In the genomic region with DNA sequence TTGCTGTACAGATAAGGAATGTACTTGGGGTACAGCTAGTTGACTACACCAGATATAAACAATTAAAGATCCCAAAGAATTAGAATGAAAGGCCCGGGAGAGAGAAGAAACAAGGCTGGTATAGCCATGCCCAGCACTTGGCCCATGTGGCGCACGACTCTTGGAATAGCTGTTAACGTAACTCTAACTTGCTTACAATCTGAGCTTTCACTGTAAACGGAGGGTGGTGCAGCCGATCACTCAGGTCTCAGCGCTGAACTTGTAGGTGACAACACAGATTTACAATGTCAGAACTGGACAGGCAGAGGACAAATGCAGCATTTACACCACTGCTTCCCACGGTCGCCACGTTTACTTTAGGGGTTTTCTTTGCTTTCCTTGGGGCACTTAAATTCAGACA, we compare ENCODE assay signal across 22 mouse cellular contexts. TPM values are rescaled to one million over a fixed set of nuclear protein-coding genes. Genes with fewer than 3 reads are reported as not detected.
A peak's percentile ranks its signal among the peaks of the same experiment; 100 is the strongest.
DNase-seq lines count a peak whose midpoint lies in the region; ATAC-seq lines count a peak whose summit lies in the region.
"Had no signal": no experiment of that assay in that cellular context is flagged by ENCODE, and none has a peak within 500 bp of the region (broad histone marks: within the 10 kb centered on the region; RNA-seq: fewer than 3 reads in every experiment).

No protein-coding gene starts in this region.

- H3K27ac ChIP-seq in heart, embryonic 13.5 days (replicated peaks) = peak overlapping the region; percentile 50
- 0 out of 2 replicates have a peak overlapping the region, but pooled peaks have one; percentile 6 for H3K27ac ChIP-seq in hindbrain, embryonic 15.5 days (replicated peaks)
- H3K27ac ChIP-seq in hindbrain, embryonic 14.5 days = no peak overlapping the region
- 0 out of 2 replicates have a peak overlapping the region, but pooled peaks have one; percentile 2 for H3K27ac ChIP-seq in forebrain, embryonic 16.5 days (ENCODE audit: low read length)
- peak overlapping the region; percentile 42; the same call in 1 of the 2 replicates for H3K27ac ChIP-seq in midbrain, embryonic 15.5 days
- H3K27ac ChIP-seq: embryonic facial prominence, embryonic 10.5 days; layer of hippocampus, adult 2 months; limb, embryonic 15.5 days; liver, embryonic 15.5 days; macrophage had no signal

- 44% methylated on average over 10 of the region's 10 CpGs for WGBS in heart, embryonic 13.5 days
- WGBS in hindbrain, embryonic 15.5 days = 73% methylated on average over 10 of the region's 10 CpGs
- 71% methylated on average over 10 of the region's 10 CpGs for WGBS in hindbrain, embryonic 14.5 days
- 54% methylated on average over 10 of the region's 10 CpGs for WGBS in forebrain, embryonic 16.5 days
- 64% methylated on average over 10 of the region's 10 CpGs for WGBS in midbrain, embryonic 15.5 days

- H3K4me1 ChIP-seq in heart, embryonic 13.5 days = peaks cover 29% of the 10 kb centered on the region
- H3K4me1 ChIP-seq in hindbrain, embryonic 15.5 days (replicated peaks) = peaks cover 11% of the 10 kb centered on the region
- H3K4me1 ChIP-seq in hindbrain, embryonic 14.5 days (replicated peaks; ENCODE audit: control insufficient read depth, insufficient read depth, low read length) = peaks cover 16% of the 10 kb centered on the region
- H3K4me1 ChIP-seq in forebrain, embryonic 16.5 days (replicated peaks; ENCODE audit: control insufficient read depth, insufficient read depth, low read length) = peaks cover 9% of the 10 kb centered on the region
- H3K4me1 ChIP-seq in midbrain, embryonic 15.5 days = peaks cover 11% of the 10 kb centered on the region
- H3K4me1 ChIP-seq: embryonic facial prominence, embryonic 10.5 days; liver, embryonic 15.5 days had no signal

- no peak for ATAC-seq in heart, embryonic 13.5 days (ENCODE audit: extremely low read depth, insufficient number of reproducible peaks, low FRiP score, low TSS enrichment)
- no peak for ATAC-seq in hindbrain, embryonic 15.5 days (ENCODE audit: low FRiP score, low read depth)
- no peak for ATAC-seq in hindbrain, embryonic 14.5 days (ENCODE audit: low FRiP score)
- ATAC-seq in forebrain, embryonic 16.5 days = no peak
- no peak for ATAC-seq in midbrain, embryonic 15.5 days (replicated peaks)
- ATAC-seq: inflammation-experienced regulatory T-cells, adult 6 months had no signal

- H3K27me3 ChIP-seq in heart, embryonic 13.5 days (replicated peaks) = no peaks in the 10 kb centered on the region
- no peaks in the 10 kb centered on the region for H3K27me3 ChIP-seq in hindbrain, embryonic 15.5 days
- no peaks in the 10 kb centered on the region for H3K27me3 ChIP-seq in hindbrain, embryonic 14.5 days (ENCODE audit: control insufficient read depth, insufficient read depth, low read length)
- no peaks in the 10 kb centered on the region for H3K27me3 ChIP-seq in forebrain, embryonic 16.5 days (replicated peaks; ENCODE audit: control insufficient read depth, insufficient read depth, low read length)
- H3K27me3 ChIP-seq in midbrain, embryonic 15.5 days (replicated peaks) = no peaks in the 10 kb centered on the region
- H3K27me3 ChIP-seq: limb, embryonic 15.5 days; liver, embryonic 15.5 days had no signal

- no peak overlapping the region for H3K9ac ChIP-seq in heart, embryonic 13.5 days
- H3K9ac ChIP-seq in hindbrain, embryonic 15.5 days = no peak overlapping the region
- no peak overlapping the region for H3K9ac ChIP-seq in hindbrain, embryonic 14.5 days
- H3K9ac ChIP-seq in forebrain, embryonic 16.5 days (replicated peaks; ENCODE audit: low read depth, low read length) = no peak overlapping the region
- no peak overlapping the region for H3K9ac ChIP-seq in midbrain, embryonic 15.5 days
- H3K9ac ChIP-seq: limb, embryonic 15.5 days; liver, embryonic 15.5 days had no signal

- intact Hi-C loops in heart, postnatal 36 days (cut with DNase I) = no loop called here
- intact Hi-C loops in left cerebral cortex, postnatal 4 days (cut with DNase I) = no loop called here

- DNase-seq in heart, postnatal 36 days = no peak
- DNase-seq in hindbrain, embryonic 14.5 days (ENCODE audit: low spot score) = no peak
- DNase-seq in left cerebral cortex, postnatal 4 days = no peak
- DNase-seq in cerebellum, postnatal 14 days = no peak
- DNase-seq: adrenal gland, adult 2 months; cerebellum, adult 2 months; gastrocnemius, postnatal 10 days; heart, adult 11 months; kidney, adult 2 months; kidney, postnatal 10 days; thymus, adult 18-20 months had no signal

- H3K4me2 ChIP-seq in heart, embryonic 13.5 days = peak overlapping the region; percentile 52
- no peak overlapping the region for H3K4me2 ChIP-seq in hindbrain, embryonic 15.5 days
- no peak overlapping the region for H3K4me2 ChIP-seq in hindbrain, embryonic 14.5 days (replicated peaks)
- H3K4me2 ChIP-seq in forebrain, embryonic 16.5 days (ENCODE audit: low read length) = no peak overlapping the region
- no peak overlapping the region for H3K4me2 ChIP-seq in midbrain, embryonic 15.5 days
- H3K4me2 ChIP-seq: limb, embryonic 15.5 days; liver, embryonic 15.5 days had no signal

- no peaks in the 10 kb centered on the region for H3K9me3 ChIP-seq in heart, embryonic 13.5 days
- no peaks in the 10 kb centered on the region for H3K9me3 ChIP-seq in hindbrain, embryonic 15.5 days
- H3K9me3 ChIP-seq in hindbrain, embryonic 14.5 days (ENCODE audit: control insufficient read depth, low read length) = no peaks in the 10 kb centered on the region
- H3K9me3 ChIP-seq in forebrain, embryonic 16.5 days (ENCODE audit: control insufficient read depth, low read length) = no peaks in the 10 kb centered on the region
- no peaks in the 10 kb centered on the region for H3K9me3 ChIP-seq in midbrain, embryonic 15.5 days
- H3K9me3 ChIP-seq: embryonic facial prominence, embryonic 10.5 days; limb, embryonic 15.5 days; liver, embryonic 15.5 days had no signal

- H3K4me3 ChIP-seq in heart, embryonic 13.5 days = 0 out of 2 replicates have a peak overlapping the region, but pooled peaks have one; percentile 10
- no peak overlapping the region for H3K4me3 ChIP-seq in hindbrain, embryonic 15.5 days
- no peak overlapping the region for H3K4me3 ChIP-seq in hindbrain, embryonic 14.5 days (replicated peaks; ENCODE audit: low read length)
- no peak overlapping the region for H3K4me3 ChIP-seq in forebrain, embryonic 16.5 days (replicated peaks; ENCODE audit: low read length)
- H3K4me3 ChIP-seq in midbrain, embryonic 15.5 days = no peak overlapping the region
- H3K4me3 ChIP-seq: embryonic facial prominence, embryonic 10.5 days; layer of hippocampus, adult 2 months; limb, embryonic 15.5 days; liver, embryonic 15.5 days had no signal

- H3K36me3 ChIP-seq in heart, embryonic 13.5 days = no peaks in the 10 kb centered on the region; the same call in 1 of the 2 replicates
- no peaks in the 10 kb centered on the region for H3K36me3 ChIP-seq in hindbrain, embryonic 15.5 days
- no peaks in the 10 kb centered on the region for H3K36me3 ChIP-seq in hindbrain, embryonic 14.5 days (replicated peaks; ENCODE audit: control insufficient read depth, insufficient read depth)
- no peaks in the 10 kb centered on the region for H3K36me3 ChIP-seq in forebrain, embryonic 16.5 days (ENCODE audit: control insufficient read depth, insufficient read depth)
- no peaks in the 10 kb centered on the region for H3K36me3 ChIP-seq in midbrain, embryonic 15.5 days (replicated peaks)
- H3K36me3 ChIP-seq: embryonic facial prominence, embryonic 10.5 days; limb, embryonic 15.5 days; liver, embryonic 15.5 days had no signal

RNA-seq across cellular contexts. Expression of a gene that starts 10.5 kb away (rescaled TPM):
- polyA plus RNA-seq in heart, embryonic 13.5 days (2015; fragmentation: Nextera tagmentation; extraction: Ambion mirVana) = 43.3 and 44.4 TPM in 2 replicates
- 100 to 1,000 TPM in 1 of 2 experiments, 10 to 100 TPM in 1; 97.8 to 104 TPM for total RNA-seq in heart, postnatal 36 days (2021)
- 72.0 and 77.5 TPM in 2 replicates for polyA plus RNA-seq in hindbrain, embryonic 15.5 days (2015; fragmentation: Nextera tagmentation; extraction: Ambion mirVana)
- polyA plus RNA-seq in hindbrain, embryonic 14.5 days (2014; fragmentation: Nextera tagmentation; extraction: Ambion mirVana) = 79.8 and 89.2 TPM in 2 replicates
- 76.9 and 86.5 TPM in 2 replicates for polyA plus RNA-seq in forebrain, embryonic 16.5 days (2015; fragmentation: Nextera tagmentation; extraction: Ambion mirVana)
- 74.0 and 75.0 TPM in 2 replicates for polyA plus RNA-seq in midbrain, embryonic 15.5 days (2015; fragmentation: Nextera tagmentation; extraction: Ambion mirVana)
- total RNA-seq in left cerebral cortex, postnatal 4 days (2021) = 10 to 100 TPM; 66.6 to 81.4 TPM

RNA-seq across cellular contexts. Expression of a gene that starts 42.7 kb away (rescaled TPM):
- polyA plus RNA-seq in heart, embryonic 13.5 days (2015; fragmentation: Nextera tagmentation; extraction: Ambion mirVana) = 0.12 and 0.34 TPM in 2 replicates
- not detected for total RNA-seq in heart, postnatal 36 days (2021)
- polyA plus RNA-seq in hindbrain, embryonic 15.5 days (2015; fragmentation: Nextera tagmentation; extraction: Ambion mirVana) = 1.8 and 2.2 TPM in 2 replicates
- 2.0 and 2.1 TPM in 2 replicates for polyA plus RNA-seq in hindbrain, embryonic 14.5 days (2014; fragmentation: Nextera tagmentation; extraction: Ambion mirVana)
- polyA plus RNA-seq in forebrain, embryonic 16.5 days (2015; fragmentation: Nextera tagmentation; extraction: Ambion mirVana) = 0.44 and 0.51 TPM in 2 replicates
- polyA plus RNA-seq in midbrain, embryonic 15.5 days (2015; fragmentation: Nextera tagmentation; extraction: Ambion mirVana) = 0.18 and 0.40 TPM in 2 replicates
- total RNA-seq in left cerebral cortex, postnatal 4 days (2021) = under 1 TPM in 1 of 2 experiments, not detected in 1; 0.46 TPM
- total RNA-seq: common myeloid progenitor, adult 5-6 weeks; gastrocnemius, postnatal 10 days had no signal
- polyA plus RNA-seq: adrenal gland, adult 2 months; inflammation-experienced regulatory T-cells, adult 6 months; kidney, adult 2 months; liver, embryonic 15.5 days; macrophage had no signal
